Mouse (Mus musculus) adrenal gland, adult 18-20 months (tissue): ENCODE results near the gene Vmn1r1. TPM values are rescaled to one million over a fixed set of nuclear protein-coding genes. Genes with fewer than 3 reads are reported as not detected.

Source experiments
- DNase-seq, 2 experiments: peaks; one replicate each; pipeline ENCODE4 v3.0.0; 2021 to 2022; ENCODE audit warnings: low spot score in 2 of 2
- total RNA-seq, 2 experiments: library from RNA; stranded (reverse); gene quantifications; 1 replicate in 1 of 2; 2 replicates in 1 of 2; pipeline ENCODE4 v1.2.3; 2021

Vmn1r1 gene
- total RNA-seq, 2 experiments from 2014 or later = not detected

- DNase-seq = no peak
Observed at GRCm38 (mm10) chr1:182137204-182138125, 26.8 kb downstream of the Vmn1r1 start.

- DNase-seq = no peak
Observed at GRCm38 (mm10) chr1:182130830-182131229, 33.5 kb downstream of the Vmn1r1 start.

- DNase-seq = peak; percentile 68 to 73
Observed at GRCm38 (mm10) chr1:182124924-182125368, 39.3 kb downstream of the Vmn1r1 start.

- DNase-seq = peak; percentile 98
Observed at GRCm38 (mm10) chr1:182124506-182124905, 39.8 kb downstream of the Vmn1r1 start, which contains the start of gene Srp9. Gene Srp9 (plus strand): TSS chr1:182124737.

GRCm38 (mm10) chr1:182122413-182122812 lies 41.9 kb downstream of the Vmn1r1 start:
- no peak for DNase-seq

GRCm38 (mm10) chr1:182115651-182116408 lies 48.5 kb downstream of the Vmn1r1 start:
- DNase-seq = no peak

- DNase-seq = peak in 1 of 2 experiments; percentile 42
Observed at GRCm38 (mm10) chr1:182115197-182115596, 49.1 kb downstream of the Vmn1r1 start.

- DNase-seq = no peak
Observed at GRCm38 (mm10) chr1:182113587-182114500, 50.4 kb downstream of the Vmn1r1 start.

- DNase-seq = no peak
Observed at GRCm38 (mm10) chr1:182113131-182113530, 51.2 kb downstream of the Vmn1r1 start.

- no peak for DNase-seq
Observed at GRCm38 (mm10) chr1:182112385-182112784, 51.9 kb downstream of the Vmn1r1 start.

GRCm38 (mm10) chr1:182111386-182112317 lies 52.6 kb downstream of the Vmn1r1 start:
- DNase-seq = no peak

GRCm38 (mm10) chr1:182110708-182111385 lies 53.4 kb downstream of the Vmn1r1 start:
- no peak for DNase-seq

GRCm38 (mm10) chr1:182110185-182110584 lies 54.1 kb downstream of the Vmn1r1 start:
- no peak for DNase-seq

GRCm38 (mm10) chr1:182108397-182109099 lies 55.7 kb downstream of the Vmn1r1 start:
- no peak for DNase-seq

GRCm38 (mm10) chr1:182107251-182107650 lies 57.0 kb downstream of the Vmn1r1 start:
- DNase-seq = no peak

GRCm38 (mm10) chr1:182105023-182105422 lies 59.3 kb downstream of the Vmn1r1 start:
- no peak for DNase-seq
